In genomic region chr3:103916839-103917237, GRCm38 (mm10) we compare ENCODE assay signal across 8 mouse cellular contexts. TPM values are rescaled to one million over a fixed set of nuclear protein-coding genes. Genes with fewer than 3 reads are reported as not detected.
DNase-seq lines count a peak whose midpoint lies in the region; ATAC-seq and TF ChIP-seq lines count a peak whose summit lies in the region.

No protein-coding gene starts in this region.

- H3K27me3 ChIP-seq in lung, postnatal 0 days (replicated peaks; ENCODE audit: insufficient read depth, low read length): no peaks in the 10 kb centered on the region
- no peaks in the 10 kb centered on the region for H3K27me3 ChIP-seq in forebrain, embryonic 13.5 days
- no peaks in the 10 kb centered on the region for H3K27me3 ChIP-seq in limb, embryonic 12.5 days
- H3K27me3 ChIP-seq in stomach, embryonic 14.5 days (ENCODE audit: control insufficient read depth, insufficient read depth, low read length): no peaks in the 10 kb centered on the region

- peak overlapping the region; percentile 0; the same call in 1 of the 2 replicates for H3K4me3 ChIP-seq in lung, postnatal 0 days (ENCODE audit: low read depth, low read length)
- peak overlapping the region; percentile 99 for H3K4me3 ChIP-seq in forebrain, embryonic 13.5 days
- peak overlapping the region; percentile 97 for H3K4me3 ChIP-seq in limb, embryonic 12.5 days (replicated peaks)
- H3K4me3 ChIP-seq in stomach, embryonic 14.5 days (ENCODE audit: low read depth, low read length): peak overlapping the region; percentile 99

- no peak for TF ChIP-seq EP300 in lung, postnatal 0 days (IDR thresholded peaks at IDR 0.05)

- no peak for DNase-seq in lung, postnatal 0 days (ENCODE audit: low spot score)
- DNase-seq in lung, adult 18-20 months: no peak
- DNase-seq in spleen, postnatal 36 days (ENCODE audit: low spot score in 2 of 2): no peak

- H3K27ac ChIP-seq in lung, postnatal 0 days (ENCODE audit: low read length): no peak overlapping the region
- H3K27ac ChIP-seq in forebrain, embryonic 13.5 days: no peak overlapping the region
- no peak overlapping the region for H3K27ac ChIP-seq in limb, embryonic 12.5 days
- no peak overlapping the region for H3K27ac ChIP-seq in stomach, embryonic 14.5 days (ENCODE audit: low read length)

- H3K36me3 ChIP-seq in lung, postnatal 0 days (ENCODE audit: insufficient read depth, low read length): no peaks in the 10 kb centered on the region
- H3K36me3 ChIP-seq in forebrain, embryonic 13.5 days (ENCODE audit: poor library complexity, severe bottlenecking): no peaks in the 10 kb centered on the region
- peaks cover 6% of the 10 kb centered on the region; the same call in 1 of the 2 replicates for H3K36me3 ChIP-seq in limb, embryonic 12.5 days
- no peaks in the 10 kb centered on the region for H3K36me3 ChIP-seq in stomach, embryonic 14.5 days (ENCODE audit: control insufficient read depth, insufficient read depth, low read length)

- no peak for TF ChIP-seq CTCF in lung, postnatal 0 days (IDR thresholded peaks at IDR 0.05)

- no peak for ATAC-seq in lung, postnatal 0 days
- no peak for ATAC-seq in forebrain, embryonic 13.5 days
- no peak for ATAC-seq in limb, embryonic 12.5 days (ENCODE audit: insufficient number of reproducible peaks, insufficient read depth, low FRiP score, low TSS enrichment, low read depth)
- ATAC-seq in stomach, embryonic 14.5 days (ENCODE audit: insufficient number of reproducible peaks, insufficient read depth, low FRiP score, low read depth): no peak
- no peak for ATAC-seq in monocyte, adult 5-6 weeks (replicated peaks; ENCODE audit: insufficient number of reproducible peaks, low FRiP score, low TSS enrichment, poor library complexity, severe bottlenecking)
- ATAC-seq in granulocyte monocyte progenitor cell, adult 5-6 weeks (replicated peaks; ENCODE audit: poor library complexity, severe bottlenecking): no peak

- H3K4me1 ChIP-seq in lung, postnatal 0 days (ENCODE audit: insufficient read depth, low read depth, low read length): peaks cover 5% of the 10 kb centered on the region; the same call in 1 of the 2 replicates
- H3K4me1 ChIP-seq in forebrain, embryonic 13.5 days: peaks cover 29% of the 10 kb centered on the region
- H3K4me1 ChIP-seq in limb, embryonic 12.5 days (replicated peaks): peaks cover 11% of the 10 kb centered on the region
- H3K4me1 ChIP-seq in stomach, embryonic 14.5 days (ENCODE audit: control insufficient read depth, insufficient read depth, low read length): peaks cover 11% of the 10 kb centered on the region; the same call in 1 of the 2 replicates

- WGBS in lung, postnatal 0 days: 43% methylated on average over 3 of the region's 3 CpGs
- 72% methylated on average over 3 of the region's 3 CpGs for WGBS in forebrain, embryonic 13.5 days
- WGBS in limb, embryonic 12.5 days: 74% methylated on average over 3 of the region's 3 CpGs
- WGBS in stomach, embryonic 14.5 days: 41% methylated on average over 3 of the region's 3 CpGs

- H3K9me3 ChIP-seq in lung, postnatal 0 days (ENCODE audit: low read length): no peaks in the 10 kb centered on the region
- H3K9me3 ChIP-seq in forebrain, embryonic 13.5 days (replicated peaks): no peaks in the 10 kb centered on the region
- H3K9me3 ChIP-seq in limb, embryonic 12.5 days: no peaks in the 10 kb centered on the region
- H3K9me3 ChIP-seq in stomach, embryonic 14.5 days (ENCODE audit: control insufficient read depth, low read depth, low read length): no peaks in the 10 kb centered on the region

- H3K4me2 ChIP-seq in lung, postnatal 0 days (replicated peaks; ENCODE audit: low read depth, low read length): peak overlapping the region; percentile 77
- peak overlapping the region; percentile 77 for H3K4me2 ChIP-seq in forebrain, embryonic 13.5 days
- H3K4me2 ChIP-seq in limb, embryonic 12.5 days: peak overlapping the region; percentile 70
- H3K4me2 ChIP-seq in stomach, embryonic 14.5 days (replicated peaks; ENCODE audit: low read depth, low read length): peak overlapping the region; percentile 50

- no peak overlapping the region for H3K9ac ChIP-seq in lung, postnatal 0 days (replicated peaks; ENCODE audit: low read depth)
- H3K9ac ChIP-seq in forebrain, embryonic 13.5 days: peak overlapping the region; percentile 55; the same call in 1 of the 2 replicates
- no peak overlapping the region; the same call in 1 of the 2 replicates for H3K9ac ChIP-seq in limb, embryonic 12.5 days (replicated peaks)
- 0 out of 2 replicates have a peak overlapping the region, but pooled peaks have one; percentile 18 for H3K9ac ChIP-seq in stomach, embryonic 14.5 days (replicated peaks; ENCODE audit: low read depth, low read length)

RNA-seq across cellular contexts. Expression of gene Rsbn1, which starts 2.9 kb away (rescaled TPM):
- polyA plus RNA-seq in lung, postnatal 0 days (2015; fragmentation: Nextera tagmentation; extraction: Ambion mirVana): 10.4 and 10.9 TPM in 2 replicates
- polyA plus RNA-seq in forebrain, embryonic 13.5 days (2015; fragmentation: Nextera tagmentation; extraction: Ambion mirVana): 18.9 and 20.5 TPM in 2 replicates
- polyA plus RNA-seq in limb, embryonic 12.5 days (2016; fragmentation: Nextera tagmentation; extraction: Ambion mirVana): 18.7 and 21.5 TPM in 2 replicates
- 12.5 and 12.8 TPM in 2 replicates for polyA plus RNA-seq in stomach, embryonic 14.5 days (2014; fragmentation: Nextera tagmentation; extraction: Ambion mirVana)
- 39.6 to 51.5 TPM (median 41.7 TPM) in 3 replicates for total RNA-seq in monocyte, adult 5-6 weeks (2017)
- total RNA-seq in granulocyte monocyte progenitor cell, adult 5-6 weeks (2014; fragmentation: Nextera tagmentation): 30.6 and 37.7 TPM in 2 replicates
- 59.6 and 63.9 TPM in 2 replicates for total RNA-seq in granulocyte monocyte progenitor cell, adult 5-6 weeks (2017)

RNA-seq across cellular contexts. Expression of gene Phtf1, which starts 51.1 kb away (rescaled TPM):
- 14.5 and 18.2 TPM in 2 replicates for polyA plus RNA-seq in lung, postnatal 0 days (2015; fragmentation: Nextera tagmentation; extraction: Ambion mirVana)
- 31.5 and 31.7 TPM in 2 replicates for polyA plus RNA-seq in forebrain, embryonic 13.5 days (2015; fragmentation: Nextera tagmentation; extraction: Ambion mirVana)
- 43.7 and 47.6 TPM in 2 replicates for polyA plus RNA-seq in limb, embryonic 12.5 days (2016; fragmentation: Nextera tagmentation; extraction: Ambion mirVana)
- 34.5 and 36.0 TPM in 2 replicates for polyA plus RNA-seq in stomach, embryonic 14.5 days (2014; fragmentation: Nextera tagmentation; extraction: Ambion mirVana)
- 10.3 to 33.4 TPM (median 19.3 TPM) in 3 replicates for total RNA-seq in monocyte, adult 5-6 weeks (2017)
- total RNA-seq in granulocyte monocyte progenitor cell, adult 5-6 weeks (2014; fragmentation: Nextera tagmentation): 13.8 and 17.9 TPM in 2 replicates
- total RNA-seq in granulocyte monocyte progenitor cell, adult 5-6 weeks (2017): 26.1 and 33.4 TPM in 2 replicates

RNA-seq across cellular contexts. Expression of gene Ptpn22, which starts 57.2 kb away (rescaled TPM):
- polyA plus RNA-seq in lung, postnatal 0 days (2015; fragmentation: Nextera tagmentation; extraction: Ambion mirVana): 1.5 and 2.4 TPM in 2 replicates
- polyA plus RNA-seq in forebrain, embryonic 13.5 days (2015; fragmentation: Nextera tagmentation; extraction: Ambion mirVana): 0.14 and 0.37 TPM in 2 replicates
- 0.31 and 0.32 TPM in 2 replicates for polyA plus RNA-seq in limb, embryonic 12.5 days (2016; fragmentation: Nextera tagmentation; extraction: Ambion mirVana)
- 0.67 and 1.3 TPM in 2 replicates for polyA plus RNA-seq in stomach, embryonic 14.5 days (2014; fragmentation: Nextera tagmentation; extraction: Ambion mirVana)
- 145 to 249 TPM (median 169 TPM) in 3 replicates for total RNA-seq in monocyte, adult 5-6 weeks (2017)
- total RNA-seq in granulocyte monocyte progenitor cell, adult 5-6 weeks (2014; fragmentation: Nextera tagmentation): 69.0 and 80.1 TPM in 2 replicates
- 42.2 and 65.5 TPM in 2 replicates for total RNA-seq in granulocyte monocyte progenitor cell, adult 5-6 weeks (2017)

Comparison
In these comparisons a context has a peak if more than half of its experiments do, and no peak if none do; other contexts are left out.
1. H3K4me3 ChIP-seq: peak in every context shown above with its lines; median percentile 99 in forebrain, embryonic 13.5 days; 99 in stomach, embryonic 14.5 days; 97 in limb, embryonic 12.5 days; 0 in lung, postnatal 0 days.
2. H3K9ac ChIP-seq: peak in forebrain, embryonic 13.5 days (single experiment) and stomach, embryonic 14.5 days (single experiment); none in lung, postnatal 0 days (single experiment) and limb, embryonic 12.5 days (single experiment).
3. Peak in every context shown above with its lines, with median percentiles within 50 percentile points of each other: H3K4me2 ChIP-seq.